Mouse (Mus musculus): ENCODE measurements around the gene Tmprss11d. TPM values are rescaled to one million over a fixed set of nuclear protein-coding genes. Genes with fewer than 3 reads are reported as not detected.

The Tmprss11d gene
- polyA plus RNA-seq, 1 experiment from 2014 or later = not detected

- CTCF ChIA-PET = no interaction called here
- DNase-seq (ENCODE audit: low read depth, low spot score) (no peak), ATAC-seq (no peak)
- H3K27me3 ChIP-seq = peaks cover 4% of the 10 kb centered on the region
- in situ Hi-C loops (cut with MboI; ENCODE audit: low pct_unique_long_range_greater_than_20kb) = no loop called here
- POLR2A ChIA-PET = no interaction called here
- no peak for TF ChIP-seq CTCF (IDR thresholded peaks at IDR 0.05)
Measured at GRCm38 (mm10) chr5:86306116-86306515, 67.1 kb downstream of the Tmprss11d start.

GRCm38 (mm10) chr5:86303877-86304276 is 69.3 kb downstream of the Tmprss11d start:
- in situ Hi-C loops (cut with MboI; ENCODE audit: low pct_unique_long_range_greater_than_20kb) = no loop called here
- POLR2A ChIA-PET = no interaction called here
- TF ChIP-seq CTCF (IDR thresholded peaks at IDR 0.05) = no peak
- CTCF ChIA-PET = no interaction called here
- ATAC-seq = no peak
- no peak for DNase-seq (ENCODE audit: low read depth, low spot score)
- peaks cover 4% of the 10 kb centered on the region for H3K27me3 ChIP-seq

- peaks cover 5% of the 10 kb centered on the region for H3K27me3 ChIP-seq
- ATAC-seq = no peak
- no peak for DNase-seq (ENCODE audit: low read depth, low spot score)
- in situ Hi-C loops (cut with MboI; ENCODE audit: low pct_unique_long_range_greater_than_20kb) = no loop called here
- CTCF ChIA-PET = no interaction called here
- POLR2A ChIA-PET = no interaction called here
- TF ChIP-seq CTCF (IDR thresholded peaks at IDR 0.05) = no peak
Measured at GRCm38 (mm10) chr5:86289208-86289607, 84.0 kb downstream of the Tmprss11d start, which contains the start of gene Tmprss11c. Tmprss11c (minus strand) TSS chr5:86289308.

Other genes with a start within 250 kb of the Tmprss11d start
- gene Uba6, start 200.6 kb downstream of the Tmprss11d start, polyA plus RNA-seq (2021) = 21.5 TPM
- not detected for gene Gnrhr, start 175.5 kb downstream of the Tmprss11d start, polyA plus RNA-seq (2021)
- not detected for gene Tmprss11c, start 84.1 kb downstream of the Tmprss11d start, polyA plus RNA-seq (2021)
- gene Tmprss11a, start 95.6 kb upstream of the Tmprss11d start, polyA plus RNA-seq (2021) = not detected
- gene Tmprss11g, start 145.2 kb upstream of the Tmprss11d start, polyA plus RNA-seq (2021) = not detected